In genomic region chr1:161035786-161036404, GRCm38 (mm10) we compare ENCODE assay signal across 8 mouse cellular contexts. TPM values are rescaled to one million over a fixed set of nuclear protein-coding genes. Genes with fewer than 3 reads are reported as not detected.
DNase-seq lines count a peak whose midpoint lies in the region; ATAC-seq and TF ChIP-seq lines count a peak whose summit lies in the region.

No protein-coding gene starts in this region.

- H3K27ac ChIP-seq in bone marrow macrophage, adult 2 months (ENCODE audit: insufficient read depth, low read depth, low read length): peak overlapping the region; percentile 86
- H3K27ac ChIP-seq in forebrain, embryonic 14.5 days (ENCODE audit: low read depth, low read length): peak overlapping the region; percentile 89
- H3K27ac ChIP-seq in limb, embryonic 10.5 days: peak overlapping the region; percentile 98
- H3K27ac ChIP-seq in midbrain, embryonic 15.5 days: peak overlapping the region; percentile 91

- H3K9ac ChIP-seq in forebrain, embryonic 14.5 days (ENCODE audit: low read length): peak overlapping the region; percentile 85
- peak overlapping the region; percentile 84 for H3K9ac ChIP-seq in midbrain, embryonic 15.5 days

- H3K9me3 ChIP-seq in forebrain, embryonic 14.5 days (replicated peaks; ENCODE audit: control insufficient read depth, low read length): no peaks in the 10 kb centered on the region
- no peaks in the 10 kb centered on the region for H3K9me3 ChIP-seq in limb, embryonic 10.5 days (replicated peaks)
- no peaks in the 10 kb centered on the region for H3K9me3 ChIP-seq in midbrain, embryonic 15.5 days

- H3K4me3 ChIP-seq in bone marrow macrophage, adult 2 months (ENCODE audit: insufficient read depth, low read length): peak overlapping the region; percentile 89
- peak overlapping the region; percentile 62 for H3K4me3 ChIP-seq in forebrain, embryonic 14.5 days (ENCODE audit: low read depth, low read length)
- peak overlapping the region; percentile 86 for H3K4me3 ChIP-seq in limb, embryonic 10.5 days
- peak overlapping the region; percentile 95 for H3K4me3 ChIP-seq in midbrain, embryonic 15.5 days

- H3K27me3 ChIP-seq in forebrain, embryonic 14.5 days (replicated peaks; ENCODE audit: control insufficient read depth, insufficient read depth, low read length): no peaks in the 10 kb centered on the region
- H3K27me3 ChIP-seq in limb, embryonic 10.5 days (ENCODE audit: low read depth, poor library complexity, severe bottlenecking): no peaks in the 10 kb centered on the region
- H3K27me3 ChIP-seq in midbrain, embryonic 15.5 days (replicated peaks): no peaks in the 10 kb centered on the region

- TF ChIP-seq CTCF in bone marrow macrophage, adult 2 months (IDR thresholded peaks at IDR 0.05; ENCODE audit: low read depth, low read length): no peak

- peak overlapping the region; percentile 95 for H3K4me2 ChIP-seq in forebrain, embryonic 14.5 days (ENCODE audit: low read length)
- H3K4me2 ChIP-seq in midbrain, embryonic 15.5 days: peak overlapping the region; percentile 75

- WGBS in forebrain, embryonic 14.5 days: 0% methylated on average over 6 of the region's 6 CpGs
- under 1% methylated on average over 6 of the region's 6 CpGs for WGBS in limb, embryonic 10.5 days
- 0% methylated on average over 6 of the region's 6 CpGs for WGBS in midbrain, embryonic 15.5 days

- H3K36me3 ChIP-seq in forebrain, embryonic 14.5 days (ENCODE audit: control insufficient read depth, insufficient read depth, low read length): peaks cover 68% of the 10 kb centered on the region
- peaks cover 65% of the 10 kb centered on the region for H3K36me3 ChIP-seq in limb, embryonic 10.5 days
- peaks cover 23% of the 10 kb centered on the region; the same call in 1 of the 2 replicates for H3K36me3 ChIP-seq in midbrain, embryonic 15.5 days (replicated peaks)

- no peak for TF ChIP-seq POLR2A in bone marrow macrophage, adult 2 months (IDR thresholded peaks at IDR 0.05; ENCODE audit: borderline replicate concordance, low read depth, low read length)

- peaks cover 3% of the 10 kb centered on the region; the same call in 1 of the 2 replicates for H3K4me1 ChIP-seq in bone marrow macrophage, adult 2 months (ENCODE audit: control insufficient read depth, insufficient read depth, low read length)
- H3K4me1 ChIP-seq in forebrain, embryonic 14.5 days (ENCODE audit: control insufficient read depth, insufficient read depth, low read length): peaks cover 18% of the 10 kb centered on the region
- peaks cover 15% of the 10 kb centered on the region for H3K4me1 ChIP-seq in limb, embryonic 10.5 days
- peaks cover 44% of the 10 kb centered on the region for H3K4me1 ChIP-seq in midbrain, embryonic 15.5 days

- ATAC-seq in forebrain, embryonic 14.5 days: no peak
- no peak for ATAC-seq in midbrain, embryonic 15.5 days (replicated peaks)

- DNase-seq in kidney, adult 9 months: peak; percentile 45
- no peak for DNase-seq in kidney, adult 11 months
- DNase-seq in forebrain, embryonic 14.5 days (ENCODE audit: low spot score): peak; percentile 47
- DNase-seq in limb, embryonic 10.5 days (ENCODE audit: low spot score): no peak
- DNase-seq in spleen, adult 18-20 months: no peak
- no peak for DNase-seq in frontal cortex, adult 2 months (ENCODE audit: extremely low spot score in 1 of 2, low spot score in 1 of 2)

RNA-seq across cellular contexts. Expression of gene Zbtb37, which starts 1.2 kb away (rescaled TPM):
- 8.2 and 8.3 TPM in 2 replicates for polyA plus RNA-seq in bone marrow macrophage, adult 2 months (2012; ENCODE audit: insufficient read depth, insufficient read length, missing spikeins)
- polyA plus RNA-seq in forebrain, embryonic 14.5 days (2014; fragmentation: Nextera tagmentation; extraction: Ambion mirVana): 10.5 and 17.8 TPM in 2 replicates
- 6.2 and 8.6 TPM in 2 replicates for polyA plus RNA-seq in limb, embryonic 10.5 days (2016; fragmentation: Nextera tagmentation; extraction: Ambion mirVana)
- 14.1 and 15.3 TPM in 2 replicates for polyA plus RNA-seq in midbrain, embryonic 15.5 days (2015; fragmentation: Nextera tagmentation; extraction: Ambion mirVana)
- 5.4 TPM in 2 replicates for polyA plus RNA-seq in frontal cortex, adult 2 months (2012; rRNA removed)

RNA-seq across cellular contexts. Expression of gene Dars2, which starts 34.6 kb away (rescaled TPM):
- 11.3 and 15.2 TPM in 2 replicates for polyA plus RNA-seq in bone marrow macrophage, adult 2 months (2012; ENCODE audit: insufficient read depth, insufficient read length, missing spikeins)
- 38.4 and 41.3 TPM in 2 replicates for polyA plus RNA-seq in forebrain, embryonic 14.5 days (2014; fragmentation: Nextera tagmentation; extraction: Ambion mirVana)
- polyA plus RNA-seq in limb, embryonic 10.5 days (2016; fragmentation: Nextera tagmentation; extraction: Ambion mirVana): 66.7 and 74.6 TPM in 2 replicates
- polyA plus RNA-seq in midbrain, embryonic 15.5 days (2015; fragmentation: Nextera tagmentation; extraction: Ambion mirVana): 24.4 and 24.8 TPM in 2 replicates
- polyA plus RNA-seq in frontal cortex, adult 2 months (2012; rRNA removed): 20.8 and 22.9 TPM in 2 replicates

RNA-seq across cellular contexts. Expression of gene Cenpl, which starts 34.6 kb away (rescaled TPM):
- polyA plus RNA-seq in bone marrow macrophage, adult 2 months (2012; ENCODE audit: insufficient read depth, insufficient read length, missing spikeins): 21.5 and 22.1 TPM in 2 replicates
- 22.7 and 27.5 TPM in 2 replicates for polyA plus RNA-seq in forebrain, embryonic 14.5 days (2014; fragmentation: Nextera tagmentation; extraction: Ambion mirVana)
- polyA plus RNA-seq in limb, embryonic 10.5 days (2016; fragmentation: Nextera tagmentation; extraction: Ambion mirVana): 40.1 and 44.6 TPM in 2 replicates
- 10.0 and 12.2 TPM in 2 replicates for polyA plus RNA-seq in midbrain, embryonic 15.5 days (2015; fragmentation: Nextera tagmentation; extraction: Ambion mirVana)
- 1.9 TPM in 2 replicates for polyA plus RNA-seq in frontal cortex, adult 2 months (2012; rRNA removed)

RNA-seq across cellular contexts. Expression of gene Serpinc1, which starts 57.5 kb away (rescaled TPM):
- polyA plus RNA-seq in bone marrow macrophage, adult 2 months (2012; ENCODE audit: insufficient read depth, insufficient read length, missing spikeins): 0.92 and 1.0 TPM in 2 replicates
- polyA plus RNA-seq in forebrain, embryonic 14.5 days (2014; fragmentation: Nextera tagmentation; extraction: Ambion mirVana): 1.1 and 1.9 TPM in 2 replicates
- 1.8 and 2.0 TPM in 2 replicates for polyA plus RNA-seq in limb, embryonic 10.5 days (2016; fragmentation: Nextera tagmentation; extraction: Ambion mirVana)
- polyA plus RNA-seq in midbrain, embryonic 15.5 days (2015; fragmentation: Nextera tagmentation; extraction: Ambion mirVana): 3.9 and 4.4 TPM in 2 replicates
- polyA plus RNA-seq in frontal cortex, adult 2 months (2012; rRNA removed): 0.15 and 0.24 TPM in 2 replicates

Comparison
In these comparisons a context has a peak if more than half of its experiments do, and no peak if none do; other contexts are left out.
1. DNase-seq: peak in kidney, adult 9 months (single experiment) and forebrain, embryonic 14.5 days (single experiment); none in kidney, adult 11 months (single experiment), limb, embryonic 10.5 days (single experiment), spleen, adult 18-20 months (0 of 2) and frontal cortex, adult 2 months (0 of 2).
2. Peak in every context shown above with its lines, with median percentiles within 50 percentile points of each other: H3K27ac ChIP-seq and H3K4me3 ChIP-seq.